Mouse (Mus musculus) adrenal gland, postnatal 4 days (tissue): ENCODE results near the gene Als2. TPM values are rescaled to one million over a fixed set of nuclear protein-coding genes. Genes with fewer than 3 reads are reported as not detected.

Experiments
- total RNA-seq, 2 experiments: library from RNA; stranded (reverse); gene quantifications; 2 replicates each; pipeline ENCODE4 v1.2.3; 2021

The Als2 gene
- total RNA-seq, 2 experiments from 2014 or later = 15.2 to 16.9 TPM

Other genes with a start within 250 kb of the Als2 start
- not detected for gene C2cd6, start 142.3 kb downstream of the Als2 start, total RNA-seq
- 10 to 100 TPM; 20.7 to 22.3 TPM for gene Tmem237, start 116.8 kb downstream of the Als2 start, total RNA-seq
- gene Mpp4, start 73.8 kb downstream of the Als2 start, total RNA-seq = under 1 TPM; 0.14 to 0.39 TPM
- under 1 TPM; 0.20 TPM for gene Cdk15, start 19.7 kb upstream of the Als2 start, total RNA-seq
- gene Fzd7, start 245.2 kb upstream of the Als2 start, total RNA-seq = 10 to 100 TPM; 23.6 to 28.7 TPM